Mouse (Mus musculus) heart, adult 2 months (tissue): ENCODE data around the gene Adam1a.

ENCODE experiments used
- CTCF ChIP-seq: fragments of 200-600 bp; IDR thresholded peaks from 2 replicates; pipeline ENCODE4 v1.8.1; 2022; ENCODE audit warnings: antibody characterized with exemption, mild to moderate bottlenecking, moderate library complexity
- EP300 ChIP-seq: fragments of 200-500 bp; IDR thresholded peaks from 2 replicates; pipeline ENCODE4 v1.6.1; 2011; ENCODE audit warnings: low read depth, low read length, control low read depth; ENCODE audit not compliant: insufficient read depth
- POLR2A ChIP-seq: fragments of 200-500 bp; IDR thresholded peaks from 2 replicates; pipeline ENCODE4 v1.6.1; 2011; ENCODE audit warnings: mild to moderate bottlenecking, low read depth, low read length, control low read depth; ENCODE audit not compliant: insufficient read depth

GRCm38 (mm10) chr5:121536921-121537555 is 8.2 kb downstream of the Adam1a start:
- no peak for TF ChIP-seq CTCF
- no peak for TF ChIP-seq POLR2A
- TF ChIP-seq EP300, result no peak
